Mouse (Mus musculus) bone marrow, adult 2 months (tissue): ENCODE measurements around the gene Micu1.

Experiments used
- CTCF ChIP-seq: fragments of 200-500 bp; IDR thresholded peaks from 2 replicates; pipeline ENCODE4 v1.5.1; 2011; ENCODE audit warnings: low read length, control low read depth; ENCODE audit not compliant: control insufficient read depth, insufficient read depth
- POLR2A ChIP-seq: fragments of 200-500 bp; IDR thresholded peaks from 2 replicates; pipeline ENCODE4 v1.6.1; 2011; ENCODE audit warnings: low read depth, mild to moderate bottlenecking, control low read depth, low read length, borderline replicate concordance; ENCODE audit not compliant: control insufficient read depth

- TF ChIP-seq CTCF: peak; percentile 97
- peak; percentile 15; the same call in 1 of the 2 replicates for TF ChIP-seq POLR2A
Measured at GRCm38 (mm10) chr10:59894251-59895160, 192.2 kb downstream of the Micu1 start.
